ENCODE assay signal across 8 mouse cellular contexts in the genomic region with DNA sequence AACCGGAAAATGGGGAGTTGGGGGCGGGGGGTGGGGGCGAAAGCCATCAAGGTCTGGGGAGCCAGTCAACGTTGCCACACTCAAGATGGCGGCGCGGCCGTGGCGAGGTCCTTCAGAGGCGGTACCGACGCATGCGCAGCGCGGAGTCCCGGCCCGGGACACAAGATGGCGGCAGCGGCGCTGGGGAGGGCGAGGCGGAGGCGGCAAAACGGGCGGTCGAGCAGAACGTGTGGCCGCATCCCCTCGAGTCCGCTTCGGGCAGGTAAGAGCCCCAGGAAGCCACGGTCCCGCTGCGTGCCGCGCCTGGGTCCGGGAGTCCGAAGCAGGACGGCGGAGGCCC. TPM values are rescaled to one million over a fixed set of nuclear protein-coding genes. Genes with fewer than 3 reads are reported as not detected.
DNase-seq lines count a peak whose midpoint lies in the region; ATAC-seq lines count a peak whose summit lies in the region.

Gene Pcif1 (plus strand): TSS at position 77 of the 340 bp plus-strand sequence.

- 0% methylated on average over 34 of the region's 40 CpGs for WGBS in hindbrain, embryonic 15.5 days

- peak; percentile 85 for ATAC-seq in hindbrain, embryonic 15.5 days (ENCODE audit: low FRiP score, low read depth)

- H3K4me1 ChIP-seq in hindbrain, embryonic 15.5 days (replicated peaks), result peaks cover 29% of the 10 kb centered on the region

- peaks cover 4% of the 10 kb centered on the region for H3K36me3 ChIP-seq in hindbrain, embryonic 15.5 days

- H3K4me3 ChIP-seq in hindbrain, embryonic 15.5 days, result peak within 1 kb of the TSS; percentile 84

- DNase-seq in T-cell, adult 2 months (ENCODE audit: low spot score), result peak; percentile 90
- DNase-seq in cerebellum, postnatal 36 days, result peak; percentile 94 to 96
- DNase-seq in gastrocnemius, adult 18-20 months (ENCODE audit: low spot score), result peak; percentile 94
- peak; percentile 84 for DNase-seq in left cerebral cortex, adult 11 months (ENCODE audit: low spot score)
- peak; percentile 93 for DNase-seq in lung, postnatal 36 days
- peak; percentile 92 for DNase-seq in retina, embryonic 14.5 days (ENCODE audit: low spot score)
- peak; percentile 96 for DNase-seq in thymus, postnatal 4 days

- peak within 1 kb of the TSS; percentile 100 for H3K27ac ChIP-seq in hindbrain, embryonic 15.5 days (replicated peaks)

- H3K27me3 ChIP-seq in hindbrain, embryonic 15.5 days, result no peaks in the 10 kb centered on the region

- H3K4me2 ChIP-seq in hindbrain, embryonic 15.5 days, result peak within 1 kb of the TSS; percentile 97

- H3K9me3 ChIP-seq in hindbrain, embryonic 15.5 days, result no peaks in the 10 kb centered on the region

- peak within 1 kb of the TSS; percentile 99 for H3K9ac ChIP-seq in hindbrain, embryonic 15.5 days

RNA-seq across cellular contexts. Expression of gene Pcif1, which starts in this region (rescaled TPM):
- 10 to 100 TPM; 26.3 to 28.6 TPM for total RNA-seq in gastrocnemius, adult 18-20 months (2021)
- polyA plus RNA-seq in hindbrain, embryonic 15.5 days (2015; fragmentation: Nextera tagmentation; extraction: Ambion mirVana), result 78.5 and 81.7 TPM in 2 replicates

Comparison
In these comparisons a context has a peak if more than half of its experiments do, and no peak if none do; other contexts are left out.
1. Peak in every context shown above with its lines: DNase-seq, ATAC-seq, H3K4me3 ChIP-seq and H3K27ac ChIP-seq.